Mouse (Mus musculus) neural tube, embryonic 13.5 days (tissue): ENCODE results near the gene Heg1. TPM values are rescaled to one million over a fixed set of nuclear protein-coding genes. Genes with fewer than 3 reads are reported as not detected.

ENCODE experiments used
- ATAC-seq: fragments of 200-750 bp; cut with Nextera tagmentation; 2 replicates; pipeline ENCODE4 v1.8.0; 2017; ENCODE audit warnings: low read depth, mild to moderate bottlenecking, moderate TSS enrichment, moderate library complexity
- H3K27ac ChIP-seq: fragments of 300-500 bp; sonication (generic); replicated peaks from 2 replicates; pipeline ENCODE4 v1.5.1; 2015; ENCODE audit warnings: moderate library complexity, mild to moderate bottlenecking, inconsistent platforms
- H3K27me3 ChIP-seq: fragments of 300-500 bp; sonication (generic); 2 replicates; pipeline ENCODE4 v1.6.1; 2015; ENCODE audit warnings: mild to moderate bottlenecking, inconsistent platforms
- H3K36me3 ChIP-seq: fragments of 300-500 bp; sonication (generic); 2 replicates; pipeline ENCODE4 v1.6.1; 2015; ENCODE audit warnings: mild to moderate bottlenecking, inconsistent platforms
- H3K4me1 ChIP-seq: fragments of 300-500 bp; sonication (generic); replicated peaks from 2 replicates; pipeline ENCODE4 v1.6.1; 2015; ENCODE audit warnings: inconsistent platforms
- H3K4me2 ChIP-seq: fragments of 300-500 bp; sonication (generic); 2 replicates; pipeline ENCODE4 v1.6.1; 2015; ENCODE audit warnings: inconsistent platforms, mild to moderate bottlenecking, moderate library complexity
- H3K4me3 ChIP-seq: fragments of 300-500 bp; sonication (generic); 2 replicates; pipeline ENCODE4 v1.5.1; 2015; ENCODE audit warnings: mild to moderate bottlenecking, inconsistent platforms
- H3K9ac ChIP-seq: fragments of 300-500 bp; sonication (generic); 2 replicates; pipeline ENCODE4 v1.6.1; 2015; ENCODE audit warnings: moderate library complexity, mild to moderate bottlenecking, inconsistent platforms
- H3K9me3 ChIP-seq: fragments of 300-500 bp; sonication (generic); 2 replicates; pipeline ENCODE4 v1.6.1; 2016; ENCODE audit warnings: inconsistent platforms
- WGBS: fragments of 180-500 bp; shearing (Covaris S2); methylation state at CpG from one replicate; pipeline ENCODE4 v1.1.7; 2015; 5-methylcytosine and 5-hydroxymethylcytosine counted together
- polyA plus RNA-seq: library from polyadenylated mRNA; unstranded; fragments of >200 nt; fragmentation: Nextera tagmentation; extraction: Ambion mirVana; gene quantifications from 2 replicates; pipeline ENCODE4 v1.2.1, GENCODE M21; 2015

The Heg1 gene
- polyA plus RNA-seq, 1 experiment from 2014 or later, result 9.6 TPM

- H3K27me3 ChIP-seq, result no peaks in the 10 kb centered on the region
- H3K4me2 ChIP-seq, result no peak overlapping the region
- H3K9me3 ChIP-seq, result no peaks in the 10 kb centered on the region
- H3K4me3 ChIP-seq, result no peak overlapping the region
- H3K36me3 ChIP-seq, result no peaks in the 10 kb centered on the region
- H3K9ac ChIP-seq, result no peak overlapping the region
- no peak for ATAC-seq
- no peak overlapping the region for H3K27ac ChIP-seq
- 0 out of 2 replicates have a peak, but pooled peaks cover 2% of the 10 kb centered on the region for H3K4me1 ChIP-seq
- WGBS, result 92% methylated on average over 2 of the region's 2 CpGs
Observed at GRCm38 (mm10) chr16:33668448-33668847, 15.7 kb upstream of the Heg1 start.

- no peaks in the 10 kb centered on the region for H3K9me3 ChIP-seq
- H3K36me3 ChIP-seq, result no peaks in the 10 kb centered on the region
- no peak overlapping the region for H3K4me3 ChIP-seq
- no peaks in the 10 kb centered on the region for H3K27me3 ChIP-seq
- H3K27ac ChIP-seq, result no peak overlapping the region
- H3K9ac ChIP-seq, result no peak overlapping the region
- 0 out of 2 replicates have a peak, but pooled peaks cover 5% of the 10 kb centered on the region for H3K4me1 ChIP-seq
- no peak overlapping the region for H3K4me2 ChIP-seq
- WGBS, result 89% methylated on average over 1 of the region's 1 CpGs
- ATAC-seq, result no peak
Observed at GRCm38 (mm10) chr16:33669072-33669471, 15.1 kb upstream of the Heg1 start.

GRCm38 (mm10) chr16:33670340-33670739 lies 13.8 kb upstream of the Heg1 start:
- WGBS, result 87% methylated on average over 3 of the region's 3 CpGs
- no peak overlapping the region for H3K27ac ChIP-seq
- no peak for ATAC-seq
- H3K4me3 ChIP-seq, result no peak overlapping the region
- no peaks in the 10 kb centered on the region for H3K9me3 ChIP-seq
- no peaks in the 10 kb centered on the region for H3K36me3 ChIP-seq
- no peak overlapping the region for H3K9ac ChIP-seq
- no peaks in the 10 kb centered on the region for H3K27me3 ChIP-seq
- 0 out of 2 replicates have a peak, but pooled peaks cover 5% of the 10 kb centered on the region for H3K4me1 ChIP-seq
- no peak overlapping the region for H3K4me2 ChIP-seq

GRCm38 (mm10) chr16:33670933-33671332 lies 13.2 kb upstream of the Heg1 start:
- H3K9me3 ChIP-seq, result no peaks in the 10 kb centered on the region
- H3K9ac ChIP-seq, result no peak overlapping the region
- WGBS, result 91% methylated on average over 2 of the region's 2 CpGs
- H3K36me3 ChIP-seq, result no peaks in the 10 kb centered on the region
- H3K4me3 ChIP-seq, result no peak overlapping the region
- ATAC-seq, result no peak
- no peak overlapping the region for H3K27ac ChIP-seq
- H3K4me1 ChIP-seq, result 0 out of 2 replicates have a peak, but pooled peaks cover 5% of the 10 kb centered on the region
- no peaks in the 10 kb centered on the region for H3K27me3 ChIP-seq
- H3K4me2 ChIP-seq, result no peak overlapping the region

- ATAC-seq, result no peak
- Histone ChIP-seq H3K27ac (no peak overlapping the region), H3K4me3 (no peak overlapping the region), H3K4me2 (no peak overlapping the region), H3K4me1 (0 out of 2 replicates have a peak, but pooled peaks cover 5% of the 10 kb centered on the region), H3K9ac (no peak overlapping the region), H3K9me3 (no peaks in the 10 kb centered on the region), H3K36me3 (no peaks in the 10 kb centered on the region), H3K27me3 (no peaks in the 10 kb centered on the region)
- WGBS, result 91% methylated on average over 4 of the region's 4 CpGs
Observed at GRCm38 (mm10) chr16:33672188-33672587, 12.0 kb upstream of the Heg1 start.

GRCm38 (mm10) chr16:33672643-33673042 lies 11.5 kb upstream of the Heg1 start:
- Histone ChIP-seq H3K27ac (no peak overlapping the region), H3K9me3 (no peaks in the 10 kb centered on the region), H3K27me3 (no peaks in the 10 kb centered on the region), H3K4me2 (no peak overlapping the region), H3K4me3 (no peak overlapping the region), H3K4me1 (0 out of 2 replicates have a peak, but pooled peaks cover 5% of the 10 kb centered on the region), H3K36me3 (no peaks in the 10 kb centered on the region), H3K9ac (no peak overlapping the region)
- 90% methylated on average over 4 of the region's 4 CpGs for WGBS
- no peak for ATAC-seq

- 0 out of 2 replicates have a peak overlapping the region, but pooled peaks have one; percentile 1 for H3K27ac ChIP-seq
- H3K4me3 ChIP-seq, result no peak overlapping the region
- no peak overlapping the region for H3K4me2 ChIP-seq
- H3K36me3 ChIP-seq, result no peaks in the 10 kb centered on the region
- 0 out of 2 replicates have a peak, but pooled peaks cover 5% of the 10 kb centered on the region for H3K4me1 ChIP-seq
- 44% methylated on average over 14 of the region's 14 CpGs for WGBS
- no peak overlapping the region for H3K9ac ChIP-seq
- no peaks in the 10 kb centered on the region for H3K27me3 ChIP-seq
- ATAC-seq, result peak; percentile 69; the same call in 1 of the 2 replicates
- no peaks in the 10 kb centered on the region for H3K9me3 ChIP-seq
Observed at GRCm38 (mm10) chr16:33673530-33674109, 10.6 kb upstream of the Heg1 start.

GRCm38 (mm10) chr16:33675151-33675847 lies 8.9 kb upstream of the Heg1 start:
- no peak overlapping the region for H3K4me3 ChIP-seq
- no peak overlapping the region for H3K27ac ChIP-seq
- H3K36me3 ChIP-seq, result no peaks in the 10 kb centered on the region
- no peak overlapping the region for H3K9ac ChIP-seq
- no peak overlapping the region for H3K4me2 ChIP-seq
- no peak for ATAC-seq
- H3K4me1 ChIP-seq, result 0 out of 2 replicates have a peak, but pooled peaks cover 5% of the 10 kb centered on the region
- H3K27me3 ChIP-seq, result no peaks in the 10 kb centered on the region
- no peaks in the 10 kb centered on the region for H3K9me3 ChIP-seq
- WGBS, result 87% methylated on average over 10 of the region's 10 CpGs

GRCm38 (mm10) chr16:33675848-33676184 lies 8.4 kb upstream of the Heg1 start:
- Histone ChIP-seq H3K9me3 (no peaks in the 10 kb centered on the region), H3K36me3 (no peaks in the 10 kb centered on the region), H3K27ac (no peak overlapping the region), H3K4me3 (no peak overlapping the region), H3K9ac (no peak overlapping the region), H3K4me2 (no peak overlapping the region), H3K27me3 (no peaks in the 10 kb centered on the region), H3K4me1 (0 out of 2 replicates have a peak, but pooled peaks cover 5% of the 10 kb centered on the region)
- no peak for ATAC-seq
- WGBS, result 90% methylated on average over 3 of the region's 3 CpGs

- Histone ChIP-seq H3K9ac (no peak overlapping the region), H3K4me1 (0 out of 2 replicates have a peak, but pooled peaks cover 5% of the 10 kb centered on the region), H3K4me2 (no peak overlapping the region), H3K9me3 (no peaks in the 10 kb centered on the region), H3K27ac (no peak overlapping the region), H3K4me3 (no peak overlapping the region), H3K36me3 (no peaks in the 10 kb centered on the region), H3K27me3 (no peaks in the 10 kb centered on the region)
- ATAC-seq, result no peak
- 80% methylated on average over 7 of the region's 7 CpGs for WGBS
Observed at GRCm38 (mm10) chr16:33676347-33677312, 7.5 kb upstream of the Heg1 start.

- no peaks in the 10 kb centered on the region for H3K27me3 ChIP-seq
- H3K4me3 ChIP-seq, result no peak overlapping the region
- H3K4me1 ChIP-seq, result 0 out of 2 replicates have a peak, but pooled peaks cover 5% of the 10 kb centered on the region
- WGBS, result 94% methylated on average over 7 of the region's 7 CpGs
- no peak overlapping the region for H3K27ac ChIP-seq
- H3K36me3 ChIP-seq, result no peaks in the 10 kb centered on the region
- no peak overlapping the region for H3K4me2 ChIP-seq
- no peaks in the 10 kb centered on the region for H3K9me3 ChIP-seq
- H3K9ac ChIP-seq, result no peak overlapping the region
- ATAC-seq, result no peak
Observed at GRCm38 (mm10) chr16:33677313-33677690, 6.9 kb upstream of the Heg1 start.

GRCm38 (mm10) chr16:33677901-33678300 lies 6.3 kb upstream of the Heg1 start:
- 90% methylated on average over 5 of the region's 5 CpGs for WGBS
- Histone ChIP-seq H3K4me3 (no peak overlapping the region), H3K27me3 (no peaks in the 10 kb centered on the region), H3K9ac (no peak overlapping the region), H3K36me3 (no peaks in the 10 kb centered on the region), H3K4me1 (0 out of 2 replicates have a peak, but pooled peaks cover 5% of the 10 kb centered on the region), H3K4me2 (no peak overlapping the region), H3K9me3 (no peaks in the 10 kb centered on the region), H3K27ac (no peak overlapping the region)
- no peak for ATAC-seq
